Mouse (Mus musculus) cortical plate, adult 2 months (tissue): ENCODE data around the gene Gfpt2.

Experiments used
- CTCF ChIP-seq: fragments of 200-500 bp; IDR thresholded peaks from 2 replicates; pipeline ENCODE4 v1.5.1; 2011; ENCODE audit warnings: mild to moderate bottlenecking, control low read depth, low read length; ENCODE audit not compliant: insufficient read depth; ENCODE audit errors: extremely low read depth
- POLR2A ChIP-seq: fragments of 200-500 bp; IDR thresholded peaks from 2 replicates; pipeline ENCODE4 v1.6.1; 2011; ENCODE audit warnings: mild to moderate bottlenecking, low read length, control low read depth; ENCODE audit not compliant: insufficient read depth; ENCODE audit errors: extremely low read depth

- TF ChIP-seq CTCF = no peak
- TF ChIP-seq POLR2A = no peak
These were observed 50.3 kb downstream of the Gfpt2 start for GRCm38 (mm10) chr11:49844311-49844710.
